Mouse (Mus musculus) embryo, embryonic 9.5 days (tissue): ENCODE data around the gene Olfr676.
"Not testable (repeated sequence)": the region's sequence is repeated elsewhere in the genome, so short reads cannot be mapped to it uniquely, and the experiment has no call there.

Source experiments
- DNase-seq: peaks from one replicate; pipeline ENCODE4 v3.0.0-alpha.2; 2017; ENCODE audit errors: extremely low spot score

Olfr676 gene

DNA sequence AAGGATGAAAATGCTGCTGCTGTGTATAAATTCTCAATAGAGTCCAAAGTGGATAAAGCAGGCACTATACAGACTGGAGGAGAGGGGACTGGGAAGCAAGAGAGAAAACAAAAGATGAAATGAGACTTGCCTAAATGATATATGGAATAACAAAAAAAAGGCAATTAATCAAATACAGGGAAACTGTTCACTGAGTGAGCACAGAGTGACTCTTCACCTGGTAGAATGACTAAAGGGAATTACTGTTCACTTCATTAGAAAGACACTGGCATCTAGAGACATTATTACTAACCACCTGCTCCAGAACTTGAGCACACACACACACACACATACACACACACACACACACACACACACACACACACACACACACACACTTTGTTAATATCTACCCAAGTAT, at the start of gene Olfr676:
Gene Olfr676, plus strand, starts transcription at position 301 of the 400 bp plus-strand sequence.
- no peak for DNase-seq

DNA sequence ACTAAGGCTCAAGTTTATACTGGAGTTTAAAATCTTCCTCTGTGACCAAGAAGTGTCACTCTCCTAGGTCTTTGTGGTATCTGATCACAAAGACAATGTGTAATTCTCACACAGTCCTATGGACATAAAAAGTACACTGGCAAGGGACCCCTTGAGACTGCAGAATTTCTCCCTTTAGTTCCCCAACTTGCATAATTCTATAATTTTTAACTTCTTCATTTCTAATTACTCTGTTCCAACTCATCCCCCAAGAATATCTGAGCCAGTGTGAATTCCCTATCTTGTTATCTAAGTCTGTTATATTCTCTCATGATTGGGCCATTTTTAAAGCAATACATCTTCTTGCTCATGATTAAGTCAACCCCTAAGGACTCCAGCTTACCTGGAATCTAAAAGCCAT, 30.6 kb upstream of the Olfr676 start, which contains the start of gene Olfr672:
Gene Olfr672, minus strand, starts transcription at position 101 of the 400 bp plus-strand sequence.
- DNase-seq: no peak

DNA sequence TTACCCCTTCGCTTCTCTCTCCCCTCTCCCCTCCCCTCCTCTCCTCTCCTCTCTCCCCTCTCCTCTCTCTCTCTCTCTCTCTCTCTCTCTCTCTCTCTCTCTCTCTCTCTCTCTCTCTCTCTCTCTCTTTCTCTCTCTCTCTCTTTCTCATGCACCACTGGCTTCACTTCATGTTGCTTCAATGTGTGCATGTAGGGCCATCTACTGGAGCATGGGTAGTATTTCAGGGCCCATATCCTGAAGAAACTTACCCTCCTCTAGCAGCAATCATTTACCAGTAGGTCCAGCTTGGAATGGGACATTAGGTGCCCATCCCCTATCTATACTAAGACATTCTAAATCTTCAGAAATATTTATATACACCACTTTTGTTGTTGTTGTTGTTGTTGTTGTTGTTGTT, 10.0 kb upstream of the Olfr676 start:
- no peak for DNase-seq

DNA sequence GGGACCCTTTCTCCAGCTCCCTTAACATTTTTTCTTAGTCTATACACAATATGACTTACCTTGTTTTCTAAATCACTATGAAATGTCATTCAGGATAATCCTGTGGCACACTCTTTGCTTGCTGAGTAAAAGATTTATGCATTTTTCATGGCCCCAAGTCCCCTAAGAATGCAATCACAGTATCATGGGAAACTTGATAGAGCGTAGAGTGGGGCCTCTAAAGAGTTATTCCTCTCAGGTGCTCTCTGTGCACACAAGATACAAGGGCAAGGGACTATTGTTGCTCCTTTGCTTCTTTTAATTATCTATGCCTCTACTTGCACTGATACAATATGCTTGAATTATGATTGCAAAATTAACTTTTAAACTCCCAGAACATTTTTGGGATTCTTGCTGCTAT, 4.1 kb upstream of the Olfr676 start, which contains the start of gene Olfr675:
Gene Olfr675, minus strand, starts transcription at position 101 of the 400 bp plus-strand sequence.
- DNase-seq: no peak

DNA sequence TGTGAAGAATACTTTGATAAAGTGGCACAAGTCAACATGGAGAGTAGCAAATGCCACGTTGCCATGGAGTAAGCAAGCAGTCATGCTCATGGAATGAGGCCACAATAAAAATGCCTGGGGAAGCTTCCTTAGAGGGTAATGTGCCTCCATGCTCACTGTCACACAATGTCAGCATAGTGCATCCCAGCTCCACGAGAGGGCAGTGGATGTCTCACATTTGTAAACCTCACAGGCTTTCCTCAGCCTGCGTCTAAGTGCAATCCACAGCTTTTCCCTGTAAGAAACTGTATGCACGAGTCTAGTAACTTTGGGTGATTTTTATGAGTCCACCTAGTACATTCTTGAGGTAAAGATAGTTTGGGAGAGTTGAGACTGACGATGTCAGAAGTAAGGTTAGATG, 1.3 kb downstream of the Olfr676 start:
- DNase-seq: not testable (repeated sequence)

DNA sequence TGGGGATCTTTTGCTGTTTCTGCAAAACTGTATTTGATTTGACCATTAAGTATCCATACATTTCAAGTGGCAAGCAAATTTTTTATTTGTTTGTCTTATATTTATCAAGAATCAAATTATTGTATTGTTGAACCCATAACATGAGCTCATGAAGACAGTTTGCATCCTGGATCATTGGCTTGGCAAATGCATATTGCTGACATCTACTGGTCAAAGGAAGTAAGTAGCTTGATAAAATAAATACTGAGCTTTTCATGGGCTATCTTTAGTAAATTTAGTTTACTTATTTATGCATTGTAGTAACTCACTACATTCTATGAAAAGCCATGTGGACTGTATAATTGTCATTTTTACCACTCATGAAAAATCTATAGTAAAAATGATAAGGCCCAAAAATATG, 26.5 kb downstream of the Olfr676 start:
- DNase-seq: no peak

DNA sequence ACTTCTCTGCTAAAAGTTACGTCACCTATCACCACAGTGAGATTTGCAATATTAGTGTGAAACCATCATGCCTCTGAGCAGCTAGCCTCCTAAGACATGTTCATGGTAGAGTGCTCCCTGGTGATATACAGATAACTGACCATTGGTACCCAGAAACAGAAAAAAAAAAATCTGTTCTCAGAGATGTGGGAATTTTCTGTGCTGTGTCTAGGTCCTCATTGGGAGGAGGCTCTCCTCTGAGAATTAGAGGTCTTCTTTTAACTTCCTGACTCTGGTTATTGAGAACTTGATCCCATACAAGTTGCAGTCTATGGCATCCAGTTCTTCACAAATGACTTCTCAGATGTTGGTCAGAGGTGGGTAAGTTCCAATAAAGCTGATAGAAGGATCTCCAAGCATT, 31.7 kb downstream of the Olfr676 start, which contains the start of gene Olfr678:
Gene Olfr678, plus strand, starts transcription at position 301 of the 400 bp plus-strand sequence.
- DNase-seq: no peak

DNA sequence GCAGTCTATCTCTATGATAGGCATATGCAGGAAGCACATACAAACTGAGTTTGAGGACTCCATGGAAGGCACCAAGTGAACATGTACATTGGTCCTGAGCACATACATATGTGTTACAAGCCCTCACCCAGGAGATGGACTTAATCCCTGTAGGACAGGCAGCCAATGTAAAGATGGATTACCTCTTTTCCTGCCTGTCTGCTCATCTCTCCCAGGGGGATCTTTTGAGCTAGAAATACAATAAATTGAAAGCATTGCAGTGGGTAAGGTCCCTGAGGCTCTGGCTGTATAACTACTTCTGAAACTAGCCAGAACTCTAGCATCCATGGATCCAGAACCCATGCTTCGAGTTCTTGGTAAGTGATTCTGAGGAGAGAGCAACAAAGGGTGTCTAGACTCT, 48.4 kb downstream of the Olfr676 start, which contains the start of gene Olfr679:
Gene Olfr679, plus strand, starts transcription at position 301 of the 400 bp plus-strand sequence.
- DNase-seq: no peak
